Mouse (Mus musculus) embryonic facial prominence, embryonic 10.5 days (tissue): ENCODE data around the gene Gab1. TPM values are rescaled to one million over a fixed set of nuclear protein-coding genes. Genes with fewer than 3 reads are reported as not detected.

Experiments used
- DNase-seq: peaks from one replicate; pipeline ENCODE4 v3.0.0-alpha.2; 2017; ENCODE audit warnings: low spot score
- H3K27ac ChIP-seq: fragments of 300-500 bp; sonication (generic); replicated peaks from 2 replicates; pipeline ENCODE4 v1.5.1; 2016; ENCODE audit warnings: mild to moderate bottlenecking
- H3K27me3 ChIP-seq: fragments of 300-500 bp; sonication (generic); replicated peaks from 2 replicates; pipeline ENCODE4 v1.6.1; 2016; ENCODE audit warnings: low read depth, mild to moderate bottlenecking; ENCODE audit not compliant: poor library complexity, severe bottlenecking
- H3K36me3 ChIP-seq: fragments of 300-500 bp; sonication (generic); replicated peaks from 2 replicates; pipeline ENCODE4 v1.6.1; 2016; ENCODE audit warnings: mild to moderate bottlenecking, moderate library complexity
- H3K4me1 ChIP-seq: fragments of 300-500 bp; sonication (generic); 2 replicates; pipeline ENCODE4 v1.6.1; 2016
- H3K4me3 ChIP-seq: fragments of 300-500 bp; sonication (generic); 2 replicates; pipeline ENCODE4 v1.5.1; 2016; ENCODE audit warnings: mild to moderate bottlenecking, moderate library complexity
- H3K9me3 ChIP-seq: fragments of 300-500 bp; sonication (generic); 2 replicates; pipeline ENCODE4 v1.6.1; 2016; ENCODE audit warnings: mild to moderate bottlenecking
- WGBS: fragments of 180-500 bp; shearing (Covaris S2); methylation state at CpG from one replicate; pipeline ENCODE4 v1.1.7; 2016; 5-methylcytosine and 5-hydroxymethylcytosine counted together
- polyA plus RNA-seq: library from polyadenylated mRNA; unstranded; fragments of >200 nt; fragmentation: Nextera tagmentation; extraction: Ambion mirVana; gene quantifications from 2 replicates; pipeline ENCODE4 v1.2.1, GENCODE M21; 2016

Gene Gab1
- polyA plus RNA-seq, 1 experiment from 2014 or later: 15.0 TPM

DNA sequence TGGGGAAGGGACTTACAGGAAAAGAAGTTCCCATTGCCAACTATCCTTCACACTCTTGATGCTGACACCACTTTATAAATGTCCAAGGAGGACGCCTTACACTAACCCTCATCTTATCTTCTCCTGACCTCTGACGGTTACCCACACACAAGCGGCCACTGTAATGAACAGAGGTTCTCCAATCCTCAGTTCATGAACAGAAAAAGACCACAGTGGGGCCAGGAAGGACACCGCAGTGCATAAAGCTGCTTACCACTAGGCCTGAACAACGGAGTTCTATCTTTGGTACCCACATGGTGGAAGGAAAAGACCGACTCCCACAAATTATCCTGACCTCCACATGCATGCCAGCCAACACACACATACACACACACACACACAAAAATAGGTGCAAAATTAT lies 28.7 kb downstream of the Gab1 start:
- no peaks in the 10 kb centered on the region for H3K9me3 ChIP-seq
- no peaks in the 10 kb centered on the region for H3K36me3 ChIP-seq
- H3K4me3 ChIP-seq: no peak overlapping the region
- WGBS: 89% methylated on average over 6 of the region's 6 CpGs
- H3K27me3 ChIP-seq: no peaks in the 10 kb centered on the region
- no peak overlapping the region; the same call in 1 of the 2 replicates for H3K27ac ChIP-seq
- no peak for DNase-seq
- H3K4me1 ChIP-seq: peaks cover 30% of the 10 kb centered on the region

DNA sequence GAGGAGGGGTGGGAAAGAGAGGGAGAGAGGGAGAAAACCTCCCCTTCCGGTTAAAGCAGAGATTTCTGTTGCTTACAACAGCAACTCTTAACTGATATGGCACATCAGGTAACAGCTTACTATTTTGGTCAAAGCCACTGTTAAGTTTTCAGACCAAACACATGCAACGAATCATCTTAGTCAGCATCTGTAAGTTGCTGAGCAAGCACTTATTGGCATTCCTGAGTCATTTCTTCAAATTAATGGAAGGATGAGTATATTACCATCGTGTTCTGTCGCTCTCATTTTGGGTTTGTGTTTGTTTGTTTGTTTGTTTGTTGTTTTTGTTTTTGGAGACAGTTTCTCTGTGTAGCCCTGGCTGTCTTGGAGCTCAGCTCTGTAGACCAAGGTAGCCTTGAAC lies 30.3 kb downstream of the Gab1 start:
- H3K36me3 ChIP-seq: no peaks in the 10 kb centered on the region
- no peak overlapping the region for H3K27ac ChIP-seq
- peaks cover 32% of the 10 kb centered on the region for H3K4me1 ChIP-seq
- H3K4me3 ChIP-seq: no peak overlapping the region
- 91% methylated on average over 4 of the region's 4 CpGs for WGBS
- no peaks in the 10 kb centered on the region for H3K9me3 ChIP-seq
- no peak for DNase-seq
- no peaks in the 10 kb centered on the region for H3K27me3 ChIP-seq

DNA sequence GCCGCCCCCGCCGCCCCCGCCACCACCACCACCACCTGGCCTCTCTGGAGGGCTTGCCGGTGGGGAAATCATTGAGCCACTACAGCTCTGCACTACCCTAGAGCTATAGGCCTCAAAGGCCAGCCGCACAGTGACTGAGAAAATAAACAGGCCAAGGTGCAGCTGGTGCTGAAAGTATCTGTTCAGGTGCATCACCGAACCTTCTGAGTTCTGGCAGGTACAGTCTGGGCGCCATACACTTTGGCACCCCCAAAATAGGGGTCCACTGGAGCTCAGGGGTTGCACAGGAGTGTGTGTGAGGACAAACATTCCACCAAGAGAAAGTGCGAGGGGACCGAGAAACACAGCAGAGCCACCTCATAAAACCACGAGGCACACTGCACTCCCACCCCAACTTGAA lies 31.7 kb downstream of the Gab1 start:
- Histone ChIP-seq H3K36me3 (no peaks in the 10 kb centered on the region), H3K27ac (no peak overlapping the region), H3K4me1 (peaks cover 37% of the 10 kb centered on the region), H3K4me3 (no peak overlapping the region), H3K9me3 (no peaks in the 10 kb centered on the region), H3K27me3 (no peaks in the 10 kb centered on the region)
- DNase-seq: no peak
- WGBS: 79% methylated on average over 11 of the region's 11 CpGs

DNA sequence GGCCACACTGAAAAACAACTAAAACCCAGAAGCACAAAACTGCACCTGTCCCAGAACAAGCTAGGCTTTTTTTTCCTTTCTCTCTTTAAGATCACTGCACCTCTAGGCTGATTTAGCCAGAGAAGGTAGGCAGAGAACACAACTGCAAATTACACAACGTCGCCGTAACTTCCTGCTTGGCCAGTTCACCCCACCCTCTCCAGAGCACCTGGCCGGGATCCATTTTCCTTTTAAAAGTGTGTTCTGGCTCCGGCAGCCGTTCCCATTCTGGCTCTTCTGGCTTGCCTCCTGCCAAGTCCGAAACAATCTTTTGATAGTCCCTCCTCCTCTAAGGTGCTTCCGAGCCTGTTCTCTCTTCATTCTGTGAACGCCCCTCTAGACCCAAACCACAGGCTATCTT lies 32.4 kb downstream of the Gab1 start:
- peaks cover 39% of the 10 kb centered on the region for H3K4me1 ChIP-seq
- no peaks in the 10 kb centered on the region for H3K27me3 ChIP-seq
- DNase-seq: no peak
- no peak overlapping the region for H3K27ac ChIP-seq
- no peaks in the 10 kb centered on the region for H3K9me3 ChIP-seq
- no peaks in the 10 kb centered on the region for H3K36me3 ChIP-seq
- no peak overlapping the region for H3K4me3 ChIP-seq
- 84% methylated on average over 9 of the region's 9 CpGs for WGBS

DNA sequence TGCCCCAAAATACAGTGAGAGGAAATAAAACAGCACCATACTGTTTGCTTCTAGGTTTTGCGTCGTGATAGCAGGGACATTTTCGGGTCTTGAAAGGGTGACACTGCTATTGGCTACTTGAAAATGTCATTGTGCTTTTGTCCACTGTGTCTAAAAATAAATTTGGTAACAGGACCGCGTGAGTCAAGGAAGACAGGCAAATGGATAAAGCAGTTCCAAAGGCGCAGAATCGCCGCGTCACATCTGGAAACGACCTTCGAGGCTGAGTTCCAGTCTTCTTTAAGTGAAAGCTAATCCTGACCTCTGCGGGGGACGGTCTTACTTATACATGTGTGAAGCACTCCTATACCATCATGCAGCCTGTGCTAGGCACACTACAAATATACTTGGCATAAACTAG lies 35.0 kb downstream of the Gab1 start:
- H3K36me3 ChIP-seq: no peaks in the 10 kb centered on the region; the same call in 1 of the 2 replicates
- H3K27ac ChIP-seq: no peak overlapping the region
- H3K4me1 ChIP-seq: peaks cover 42% of the 10 kb centered on the region
- no peaks in the 10 kb centered on the region for H3K9me3 ChIP-seq
- no peaks in the 10 kb centered on the region for H3K27me3 ChIP-seq
- WGBS: 88% methylated on average over 13 of the region's 13 CpGs
- H3K4me3 ChIP-seq: no peak overlapping the region
- DNase-seq: no peak

DNA sequence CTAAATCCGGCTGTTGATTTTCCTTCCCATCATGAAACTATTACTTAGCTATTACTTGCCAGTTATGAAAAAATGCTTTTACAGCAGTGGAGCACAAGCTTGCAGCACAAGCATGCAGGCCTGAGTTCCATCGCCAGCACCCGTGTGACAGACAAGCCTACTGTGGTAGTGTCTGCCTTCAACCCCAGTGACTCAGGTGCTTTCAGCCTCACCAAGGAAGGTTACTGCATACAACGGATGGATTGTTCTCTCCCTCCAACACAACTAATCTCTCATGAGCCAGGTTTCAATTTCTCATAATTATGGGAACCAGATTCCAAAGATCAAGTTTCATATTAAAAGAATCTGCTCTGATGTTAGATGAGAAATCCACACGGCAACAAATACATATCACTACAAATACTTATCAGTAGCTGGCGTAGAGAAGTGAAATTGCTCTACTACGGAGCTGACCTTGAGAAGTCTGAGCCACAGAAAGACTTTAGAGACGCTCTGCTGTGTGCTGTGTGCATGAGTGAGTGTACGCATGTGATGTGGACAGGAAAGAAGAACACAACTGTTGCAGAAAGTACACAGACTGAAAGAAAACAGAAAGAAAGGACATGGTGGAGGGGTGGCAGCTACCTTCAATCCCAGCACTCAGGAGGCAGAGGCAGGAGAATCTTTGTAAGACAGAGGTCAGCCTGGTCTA lies 36.4 kb downstream of the Gab1 start:
- H3K4me1 ChIP-seq: peaks cover 36% of the 10 kb centered on the region
- H3K4me3 ChIP-seq: no peak overlapping the region
- no peaks in the 10 kb centered on the region; the same call in 1 of the 2 replicates for H3K36me3 ChIP-seq
- no peaks in the 10 kb centered on the region for H3K27me3 ChIP-seq
- H3K9me3 ChIP-seq: no peaks in the 10 kb centered on the region
- H3K27ac ChIP-seq: no peak overlapping the region
- WGBS: 81% methylated on average over 9 of the region's 9 CpGs
- no peak for DNase-seq

DNA sequence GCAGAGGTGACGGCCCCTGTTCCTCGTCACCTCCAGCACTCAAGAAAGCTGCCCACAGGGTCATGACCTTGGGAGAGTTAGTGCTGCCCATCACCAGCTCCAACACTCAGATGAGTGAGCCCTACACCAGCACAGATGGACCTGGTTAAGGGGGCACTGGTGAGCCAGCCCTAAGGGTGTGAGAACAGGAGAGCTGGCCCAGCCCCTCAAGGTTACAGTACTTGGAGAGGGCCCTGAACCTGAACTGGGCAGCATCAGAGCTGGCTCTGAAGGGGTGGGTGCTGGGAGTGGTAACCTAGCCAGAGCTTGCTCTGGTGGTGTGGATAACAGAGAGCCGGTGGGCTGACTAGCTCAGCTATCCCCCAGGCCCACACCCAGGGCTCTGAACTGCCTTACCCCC lies 37.8 kb downstream of the Gab1 start:
- no peak for DNase-seq
- H3K27me3 ChIP-seq: no peaks in the 10 kb centered on the region
- H3K4me3 ChIP-seq: no peak overlapping the region
- no peaks in the 10 kb centered on the region for H3K9me3 ChIP-seq
- WGBS: 78% methylated on average over 3 of the region's 3 CpGs
- H3K36me3 ChIP-seq: no peaks in the 10 kb centered on the region; the same call in 1 of the 2 replicates
- H3K4me1 ChIP-seq: peaks cover 25% of the 10 kb centered on the region
- no peak overlapping the region for H3K27ac ChIP-seq

DNA sequence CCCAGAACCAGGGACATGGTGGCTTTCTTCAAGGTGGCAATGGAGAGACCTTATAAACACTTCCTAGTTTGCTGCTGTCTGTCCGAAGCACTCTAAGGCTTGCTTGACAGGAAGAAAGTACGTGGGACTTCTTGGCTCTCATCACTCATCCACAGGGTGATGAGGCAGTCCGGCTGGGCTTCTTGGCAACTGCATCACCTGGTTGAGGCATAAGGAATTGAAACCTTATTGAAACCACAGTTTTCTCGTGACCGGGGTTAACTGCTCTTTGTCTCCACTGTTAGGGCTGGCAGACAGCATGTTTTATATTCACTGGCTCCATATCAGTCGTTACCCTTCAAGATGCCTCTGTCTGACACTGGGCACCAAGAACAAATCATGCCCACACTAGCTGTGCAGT lies 40.2 kb downstream of the Gab1 start:
- DNase-seq: no peak
- Histone ChIP-seq H3K27me3 (no peaks in the 10 kb centered on the region), H3K4me3 (no peak overlapping the region), H3K36me3 (no peaks in the 10 kb centered on the region; the same call in 1 of the 2 replicates), H3K27ac (no peak overlapping the region), H3K9me3 (no peaks in the 10 kb centered on the region), H3K4me1 (peaks cover 22% of the 10 kb centered on the region)
- 87% methylated on average over 6 of the region's 6 CpGs for WGBS

DNA sequence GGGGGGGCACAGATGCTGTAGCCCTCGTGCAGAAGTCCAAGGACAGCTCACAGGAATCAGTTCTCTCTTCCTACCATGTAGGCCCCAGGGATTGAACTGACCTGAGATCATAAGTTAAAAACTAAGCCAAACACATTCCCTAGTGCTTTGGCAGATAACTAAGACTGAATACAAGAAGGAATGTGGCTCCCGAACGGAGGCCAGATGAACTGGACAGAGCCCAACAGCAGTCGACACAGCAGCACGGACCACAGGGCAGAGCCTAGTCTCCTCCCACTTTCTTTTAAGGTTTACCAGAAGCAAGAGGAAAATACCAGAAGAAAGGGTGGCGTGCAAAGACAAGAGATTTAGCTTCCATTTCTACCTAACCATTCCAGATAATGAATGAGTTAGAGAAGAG lies 42.1 kb downstream of the Gab1 start:
- Histone ChIP-seq H3K4me3 (no peak overlapping the region), H3K4me1 (peaks cover 14% of the 10 kb centered on the region), H3K27ac (no peak overlapping the region), H3K9me3 (no peaks in the 10 kb centered on the region), H3K27me3 (no peaks in the 10 kb centered on the region), H3K36me3 (no peaks in the 10 kb centered on the region; the same call in 1 of the 2 replicates)
- no peak for DNase-seq
- WGBS: 61% methylated on average over 6 of the region's 6 CpGs

DNA sequence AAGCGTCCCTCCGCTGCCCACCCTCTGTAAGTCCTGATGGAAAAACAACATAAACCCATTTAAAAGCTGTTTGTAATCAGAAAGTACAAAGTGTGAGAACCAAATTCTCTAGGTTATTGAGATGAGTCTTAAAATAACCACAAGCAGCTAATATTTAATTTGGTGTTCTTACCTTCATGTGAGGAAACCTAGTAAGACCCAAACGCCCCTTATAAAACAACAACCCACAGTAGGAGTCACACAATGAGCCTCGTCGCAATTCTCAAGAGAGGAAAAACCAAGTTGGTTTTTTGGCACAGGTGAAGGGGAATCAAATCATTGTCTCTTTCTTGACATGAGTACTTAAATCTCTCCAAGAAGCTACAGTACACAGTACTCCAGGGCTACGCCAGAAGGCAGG lies 44.9 kb downstream of the Gab1 start:
- no peaks in the 10 kb centered on the region for H3K9me3 ChIP-seq
- 88% methylated on average over 6 of the region's 6 CpGs for WGBS
- H3K36me3 ChIP-seq: no peaks in the 10 kb centered on the region
- H3K4me3 ChIP-seq: no peak overlapping the region
- H3K27me3 ChIP-seq: no peaks in the 10 kb centered on the region
- no peak for DNase-seq
- no peak overlapping the region for H3K27ac ChIP-seq
- peaks cover 9% of the 10 kb centered on the region for H3K4me1 ChIP-seq

DNA sequence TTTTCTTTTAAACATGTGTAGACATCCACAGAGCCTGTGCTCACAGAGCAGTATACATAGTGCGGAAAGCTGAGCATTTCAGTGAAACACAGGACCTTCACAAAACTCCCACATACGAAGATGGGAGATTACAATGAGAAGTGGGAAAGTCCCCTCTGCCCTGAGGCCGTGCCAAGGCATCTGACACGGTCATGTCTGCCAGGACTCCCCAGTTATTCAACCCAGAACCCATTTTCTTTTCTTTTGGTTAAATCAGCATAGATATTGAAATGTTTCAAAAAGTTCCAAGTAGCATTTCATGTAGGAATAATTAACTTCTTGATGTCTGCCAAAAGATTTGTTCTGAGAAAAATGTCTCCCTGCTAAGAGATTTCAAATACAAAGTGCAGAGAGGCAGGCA lies 45.9 kb downstream of the Gab1 start:
- no peaks in the 10 kb centered on the region for H3K27me3 ChIP-seq
- 75% methylated on average over 4 of the region's 4 CpGs for WGBS
- DNase-seq: no peak
- no peak overlapping the region for H3K4me3 ChIP-seq
- no peak overlapping the region for H3K27ac ChIP-seq
- H3K36me3 ChIP-seq: no peaks in the 10 kb centered on the region
- peaks cover 14% of the 10 kb centered on the region for H3K4me1 ChIP-seq
- H3K9me3 ChIP-seq: no peaks in the 10 kb centered on the region

DNA sequence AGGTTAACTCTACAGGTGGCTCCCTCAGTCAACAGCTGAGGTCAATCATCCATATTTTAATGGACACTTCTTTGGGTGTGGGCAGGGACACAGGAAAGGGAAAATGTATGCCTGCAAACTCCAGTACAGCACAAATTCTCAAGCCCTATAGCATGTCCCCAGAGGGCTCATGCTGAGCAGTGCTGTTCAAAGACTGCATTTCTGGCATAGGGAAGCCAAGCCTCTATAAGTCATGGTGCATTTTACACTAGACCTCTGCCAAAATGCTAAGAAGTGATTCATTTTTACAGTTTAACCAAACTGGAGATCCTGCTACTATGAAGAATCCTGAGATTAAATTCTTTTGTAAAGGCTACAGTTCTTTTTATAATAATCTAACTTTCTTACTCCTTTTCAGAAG lies 47.8 kb downstream of the Gab1 start:
- H3K27ac ChIP-seq: no peak overlapping the region
- no peaks in the 10 kb centered on the region for H3K27me3 ChIP-seq
- H3K36me3 ChIP-seq: no peaks in the 10 kb centered on the region
- no peaks in the 10 kb centered on the region for H3K9me3 ChIP-seq
- no peak for DNase-seq
- H3K4me3 ChIP-seq: no peak overlapping the region
- H3K4me1 ChIP-seq: peaks cover 14% of the 10 kb centered on the region

DNA sequence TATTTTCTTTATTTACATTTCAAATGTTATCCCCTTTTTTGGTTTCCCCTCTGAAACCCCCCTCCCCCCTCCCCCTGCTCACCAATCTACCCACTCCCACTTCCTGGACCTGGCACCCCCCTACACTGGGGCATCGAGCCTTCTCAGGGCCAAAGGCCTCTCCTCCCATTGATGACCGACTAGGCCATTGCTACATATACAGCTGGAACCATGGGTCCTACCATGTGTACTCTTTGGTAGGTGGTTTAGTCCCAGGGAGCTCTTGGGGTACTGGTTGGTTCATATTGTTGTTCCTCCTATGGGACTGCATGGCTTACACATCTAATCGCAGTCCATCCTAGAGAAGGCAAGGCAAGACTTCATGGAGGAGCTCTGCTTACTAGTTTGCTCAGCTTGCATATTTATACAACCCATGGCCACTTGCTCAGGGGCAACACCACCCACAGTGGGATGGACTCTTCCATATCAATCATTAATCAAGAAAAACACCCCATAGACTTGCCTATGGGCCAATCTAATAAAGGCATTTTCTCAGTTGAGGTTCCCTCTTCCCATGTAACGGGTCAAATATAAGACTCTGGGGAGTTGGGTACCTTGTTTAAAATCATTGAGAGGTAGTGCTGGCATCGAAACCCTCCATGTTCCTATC lies 48.3 kb downstream of the Gab1 start:
- H3K36me3 ChIP-seq: no peaks in the 10 kb centered on the region
- peaks cover 15% of the 10 kb centered on the region for H3K4me1 ChIP-seq
- H3K9me3 ChIP-seq: no peaks in the 10 kb centered on the region
- WGBS: 89% methylated on average over 5 of the region's 5 CpGs
- no peak overlapping the region for H3K27ac ChIP-seq
- no peak for DNase-seq
- no peak overlapping the region for H3K4me3 ChIP-seq
- no peaks in the 10 kb centered on the region for H3K27me3 ChIP-seq
